Mouse (Mus musculus): ENCODE results near the gene Hip1r.
"Not testable (repeated sequence)": the region's sequence is repeated elsewhere in the genome, so short reads cannot be mapped to it uniquely, and the experiment has no call there.

Gene Hip1r

DNA sequence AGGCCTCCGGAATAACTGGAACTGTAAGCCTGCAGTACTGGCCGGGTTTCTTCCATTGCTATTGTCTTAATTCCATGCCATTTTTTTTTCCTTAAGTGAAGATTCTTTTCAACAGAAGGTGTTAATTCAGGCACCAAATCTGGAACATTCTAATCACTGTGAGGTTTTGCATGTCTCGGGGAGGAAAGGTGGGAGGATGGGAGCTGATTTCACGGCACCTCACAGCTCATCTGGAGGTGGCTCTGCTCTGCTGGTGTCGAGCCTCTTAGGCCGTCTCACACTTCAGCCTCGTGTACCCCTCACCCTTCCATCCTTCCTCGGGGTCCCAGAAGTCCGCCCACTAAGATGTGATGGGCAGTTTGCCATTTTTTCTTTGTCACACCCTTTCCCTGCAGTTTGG lies 67.7 kb downstream of the Hip1r start:
- DNase-seq = no peak

- peak; percentile 79 to 88 for DNase-seq
Observed at GRCm38 (mm10) chr5:124043212-124043978, 70.0 kb downstream of the Hip1r start.

GRCm38 (mm10) chr5:124043999-124044398 lies 70.6 kb downstream of the Hip1r start:
- DNase-seq = no peak

GRCm38 (mm10) chr5:124045453-124046010 lies 72.1 kb downstream of the Hip1r start:
- peak; percentile 68 to 79 for DNase-seq

DNA sequence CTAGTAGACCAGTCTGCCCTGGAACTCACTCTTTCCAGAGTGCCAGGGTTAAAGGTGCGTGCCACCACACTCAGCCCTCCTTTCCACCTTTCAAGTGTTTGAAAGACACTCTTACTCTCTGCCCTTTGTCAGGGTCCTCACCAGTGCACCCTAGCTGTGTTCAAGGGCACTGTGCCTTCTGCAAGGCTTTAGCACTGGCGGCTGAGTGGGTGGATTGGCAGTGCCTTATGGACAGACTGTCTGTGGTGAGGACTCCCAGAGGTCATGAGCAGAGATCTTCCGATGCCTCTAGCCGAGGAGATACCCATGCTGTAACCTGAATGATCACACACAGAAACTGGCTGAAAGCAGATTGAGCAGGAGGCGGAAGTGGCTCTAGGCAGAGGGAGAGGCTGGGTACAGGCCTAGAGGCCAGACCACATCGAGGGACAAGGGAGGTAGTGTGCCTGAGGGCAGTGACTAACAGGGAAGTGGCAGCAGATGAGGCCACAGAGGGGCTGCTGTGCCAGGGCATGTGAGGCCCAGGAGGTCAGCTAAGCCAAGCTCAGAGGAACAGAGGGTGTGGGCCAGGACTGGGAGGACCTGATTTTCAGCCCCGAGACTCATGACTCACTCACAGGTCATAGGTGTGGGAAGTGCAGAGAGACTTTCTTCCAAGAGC lies 73.4 kb downstream of the Hip1r start:
- peak; percentile 47 to 50 for DNase-seq

DNA sequence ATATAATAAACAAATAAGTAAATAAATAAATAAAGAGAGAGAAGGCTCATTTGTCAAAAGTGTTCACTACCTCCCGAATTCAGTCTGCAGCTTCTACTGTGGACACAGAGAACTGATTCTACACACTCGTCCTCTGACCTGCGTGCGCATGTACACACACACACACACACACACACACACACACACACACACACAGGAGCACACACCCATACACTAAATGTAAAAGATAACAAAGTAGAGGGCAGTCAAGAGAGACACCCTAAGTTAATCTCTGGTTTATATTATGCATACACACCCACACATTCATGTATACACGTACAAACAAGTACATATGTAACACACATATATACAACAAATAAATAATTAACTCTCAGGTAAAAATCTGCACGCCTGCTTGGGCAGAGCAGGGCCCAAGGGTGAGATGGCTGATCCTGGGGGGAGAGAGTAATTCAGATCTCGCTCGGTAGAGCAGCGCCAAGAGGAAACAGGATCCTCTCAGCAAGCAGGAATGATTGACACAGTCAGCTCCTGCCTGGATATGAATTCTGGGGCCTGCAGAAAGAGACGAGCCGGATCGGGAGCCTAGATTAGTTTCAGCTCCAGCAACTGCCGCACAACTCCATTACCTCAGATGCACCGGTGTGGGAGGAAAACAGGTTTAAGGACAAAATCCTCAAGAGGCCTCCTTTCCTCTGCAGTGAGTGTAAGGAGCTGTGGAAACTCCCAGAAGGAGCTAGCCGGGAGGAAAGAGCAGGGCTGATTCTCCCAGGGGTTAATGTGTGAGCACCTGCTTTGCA lies 76.0 kb downstream of the Hip1r start:
- no peak for DNase-seq

- no peak for DNase-seq
Observed at GRCm38 (mm10) chr5:124050095-124051050, 76.9 kb downstream of the Hip1r start.

DNA sequence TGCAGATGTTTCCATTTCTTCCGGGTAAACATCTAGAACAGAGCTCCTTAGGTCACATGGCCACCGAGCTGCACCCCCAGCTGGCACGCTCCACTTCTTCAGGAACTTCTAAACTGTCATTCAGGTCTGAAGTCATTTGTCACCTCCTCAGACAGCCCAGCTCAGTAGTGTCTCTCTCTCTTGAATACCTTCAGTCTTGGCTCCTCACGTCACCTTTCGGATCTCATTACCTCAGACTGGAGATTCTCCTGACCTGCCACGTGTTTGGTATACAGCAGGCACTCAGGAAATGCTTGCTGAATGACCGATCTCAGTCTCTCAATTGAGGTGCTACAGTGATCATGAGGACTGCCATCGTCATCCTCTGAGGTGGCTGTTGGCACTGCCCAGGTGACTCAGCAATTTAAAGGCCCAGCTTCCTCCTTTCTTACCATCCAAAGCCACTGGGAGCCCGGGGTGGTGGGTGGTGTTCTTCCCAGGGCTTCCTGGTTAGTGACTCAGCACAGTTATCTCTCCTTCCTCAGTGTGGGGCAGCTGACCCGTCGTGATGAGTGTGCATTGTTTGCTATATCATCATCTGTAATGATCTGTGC lies 78.6 kb downstream of the Hip1r start:
- no peak for DNase-seq

GRCm38 (mm10) chr5:124052641-124053040 lies 79.2 kb downstream of the Hip1r start:
- DNase-seq = not testable (repeated sequence)
